Mouse (Mus musculus) lung, embryonic 14.5 days (tissue): Measurements from ENCODE around the gene Furin. TPM values are rescaled to one million over a fixed set of nuclear protein-coding genes. Genes with fewer than 3 reads are reported as not detected.

Experiments used
- ATAC-seq: fragments of 200-750 bp; cut with Nextera tagmentation; 2 replicates; pipeline ENCODE4 v1.8.0; 2017; ENCODE audit warnings: mild to moderate bottlenecking, moderate TSS enrichment, moderate library complexity; ENCODE audit not compliant: insufficient read depth
- DNase-seq: peaks from one replicate; pipeline ENCODE4 v3.0.0-alpha.2; 2015
- H3K27ac ChIP-seq: fragments of 300-500 bp; sonication (generic); 2 replicates; pipeline ENCODE4 v1.5.1; 2014; ENCODE audit warnings: low read depth, mild to moderate bottlenecking, moderate library complexity
- H3K27me3 ChIP-seq: fragments of 300-500 bp; sonication (generic); 2 replicates; pipeline ENCODE4 v1.6.1; 2014; ENCODE audit warnings: low read length, control low read depth; ENCODE audit not compliant: insufficient read depth
- H3K36me3 ChIP-seq: fragments of 300-500 bp; sonication (generic); 2 replicates; pipeline ENCODE4 v1.6.1; 2014; ENCODE audit warnings: control low read depth; ENCODE audit not compliant: insufficient read depth
- H3K4me1 ChIP-seq: fragments of 300-500 bp; sonication (generic); 2 replicates; pipeline ENCODE4 v1.6.1; 2014; ENCODE audit warnings: antibody characterized with exemption, control low read depth; ENCODE audit not compliant: insufficient read depth
- H3K4me2 ChIP-seq: fragments of 300-500 bp; sonication (generic); 2 replicates; pipeline ENCODE4 v1.6.1; 2014; ENCODE audit warnings: mild to moderate bottlenecking
- H3K4me3 ChIP-seq: fragments of 300-500 bp; sonication (generic); 2 replicates; pipeline ENCODE4 v1.5.1; 2014; ENCODE audit warnings: low read depth, low read length
- H3K9ac ChIP-seq: fragments of 300-500 bp; sonication (generic); 2 replicates; pipeline ENCODE4 v1.6.1; 2014
- H3K9me3 ChIP-seq: fragments of 300-500 bp; sonication (generic); 2 replicates; pipeline ENCODE4 v1.6.1; 2016; ENCODE audit warnings: low read depth, low read length, control low read depth
- CTCF ChIP-seq: IDR thresholded peaks from 2 replicates; pipeline ENCODE4 v1.5.1; 2016; ENCODE audit warnings: antibody characterized with exemption, low read depth
- WGBS: fragments of 180-500 bp; shearing (Covaris S2); extraction: QIAGEN DNeasy Blood & Tissue Kit; methylation state at CpG from one replicate; pipeline ENCODE4 v1.1.7; 2014; 5-methylcytosine and 5-hydroxymethylcytosine counted together
- polyA plus RNA-seq: library from polyadenylated mRNA; unstranded; fragments of >200 nt; fragmentation: Nextera tagmentation; extraction: Ambion mirVana; gene quantifications from 2 replicates; pipeline ENCODE4 v1.2.1, GENCODE M21; 2014

Furin gene
- polyA plus RNA-seq, 1 experiment from 2014 or later: 19.4 TPM

GRCm38 (mm10) chr7:80429661-80430060 lies 24.4 kb upstream of the Furin start:
- Histone ChIP-seq H3K27me3 (no peaks in the 10 kb centered on the region), H3K9me3 (0 out of 2 replicates have a peak, but pooled peaks cover 1% of the 10 kb centered on the region), H3K27ac (no peak overlapping the region), H3K9ac (no peak overlapping the region), H3K4me1 (no peaks in the 10 kb centered on the region), H3K36me3 (no peaks in the 10 kb centered on the region), H3K4me2 (no peak overlapping the region), H3K4me3 (no peak overlapping the region)
- TF ChIP-seq CTCF: no peak
- DNase-seq (no peak), ATAC-seq (no peak)
- WGBS: 87% methylated on average over 12 of the region's 12 CpGs

DNA sequence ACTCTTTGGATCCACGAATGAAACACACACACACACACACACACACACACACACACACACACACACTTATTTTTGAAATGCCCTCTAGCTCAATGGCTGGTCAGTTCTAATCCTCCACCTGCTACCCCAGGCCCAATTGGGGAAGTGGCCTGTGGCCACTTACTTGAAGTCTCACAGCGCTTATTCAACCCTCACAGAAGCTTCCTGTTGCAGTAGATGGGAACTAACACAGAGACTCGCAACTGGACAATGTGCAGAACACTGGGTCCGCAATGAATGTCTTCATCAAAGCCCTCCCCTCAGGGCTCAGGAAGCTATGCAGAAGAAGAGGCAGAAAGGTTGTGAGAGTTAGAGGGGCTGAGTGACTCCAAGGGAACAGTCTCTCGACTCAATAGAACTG lies 22.5 kb upstream of the Furin start:
- Histone ChIP-seq H3K9me3 (0 out of 2 replicates have a peak, but pooled peaks cover 4% of the 10 kb centered on the region), H3K27me3 (no peaks in the 10 kb centered on the region), H3K4me1 (peaks cover 3% of the 10 kb centered on the region; the same call in 1 of the 2 replicates), H3K4me3 (no peak overlapping the region), H3K9ac (no peak overlapping the region), H3K36me3 (no peaks in the 10 kb centered on the region), H3K27ac (no peak overlapping the region), H3K4me2 (no peak overlapping the region)
- ATAC-seq (no peak), DNase-seq (no peak)
- TF ChIP-seq CTCF: no peak
- WGBS: 79% methylated on average over 5 of the region's 5 CpGs

GRCm38 (mm10) chr7:80426363-80426762 lies 21.1 kb upstream of the Furin start:
- 63% methylated on average over 7 of the region's 7 CpGs for WGBS
- H3K27me3 ChIP-seq: no peaks in the 10 kb centered on the region
- no peaks in the 10 kb centered on the region for H3K36me3 ChIP-seq
- no peak overlapping the region for H3K9ac ChIP-seq
- no peak overlapping the region for H3K4me2 ChIP-seq
- H3K4me3 ChIP-seq: no peak overlapping the region
- no peak for TF ChIP-seq CTCF
- H3K9me3 ChIP-seq: 0 out of 2 replicates have a peak, but pooled peaks cover 4% of the 10 kb centered on the region
- ATAC-seq: no peak
- DNase-seq: no peak
- no peak overlapping the region for H3K27ac ChIP-seq
- H3K4me1 ChIP-seq: peaks cover 3% of the 10 kb centered on the region; the same call in 1 of the 2 replicates

DNA sequence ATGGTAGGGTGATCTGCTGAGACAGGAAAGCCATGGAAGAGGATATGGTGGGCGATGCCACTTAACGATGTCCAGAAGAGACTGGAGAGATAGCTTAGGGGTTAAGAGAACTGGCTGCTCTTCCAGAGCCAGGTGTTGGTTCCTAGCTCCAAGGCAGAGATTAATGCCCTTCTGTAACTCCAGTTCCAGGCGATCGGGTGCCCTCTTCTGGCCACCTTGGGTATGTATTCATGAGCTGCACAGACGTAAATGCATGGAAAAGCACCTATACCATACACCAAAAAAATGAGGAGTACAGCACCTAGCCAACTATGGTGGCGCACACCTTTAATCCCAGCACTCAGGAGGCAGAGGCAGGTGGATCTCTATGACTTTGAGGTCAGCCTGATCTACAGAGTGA lies 19.5 kb upstream of the Furin start:
- DNase-seq (no peak), ATAC-seq (no peak)
- Histone ChIP-seq H3K4me1 (peaks cover 3% of the 10 kb centered on the region; the same call in 1 of the 2 replicates), H3K4me2 (no peak overlapping the region), H3K9ac (no peak overlapping the region), H3K27ac (no peak overlapping the region), H3K4me3 (no peak overlapping the region), H3K27me3 (no peaks in the 10 kb centered on the region), H3K36me3 (no peaks in the 10 kb centered on the region), H3K9me3 (0 out of 2 replicates have a peak, but pooled peaks cover 4% of the 10 kb centered on the region)
- WGBS: 80% methylated on average over 6 of the region's 6 CpGs
- peak; percentile 39; the same call in 1 of the 2 replicates for TF ChIP-seq CTCF

- ATAC-seq: no peak
- Histone ChIP-seq H3K4me2 (peak overlapping the region; percentile 57), H3K9ac (peak overlapping the region; percentile 32; the same call in 1 of the 2 replicates), H3K27ac (no peak overlapping the region), H3K9me3 (0 out of 2 replicates have a peak, but pooled peaks cover 4% of the 10 kb centered on the region), H3K4me3 (no peak overlapping the region; the same call in 1 of the 2 replicates), H3K36me3 (no peaks in the 10 kb centered on the region), H3K27me3 (no peaks in the 10 kb centered on the region), H3K4me1 (peaks cover 3% of the 10 kb centered on the region; the same call in 1 of the 2 replicates)
- TF ChIP-seq CTCF: no peak
- WGBS: 11% methylated on average over 20 of the region's 20 CpGs
- DNase-seq: no peak
Measured at GRCm38 (mm10) chr7:80422759-80423480, 17.7 kb upstream of the Furin start.

DNA sequence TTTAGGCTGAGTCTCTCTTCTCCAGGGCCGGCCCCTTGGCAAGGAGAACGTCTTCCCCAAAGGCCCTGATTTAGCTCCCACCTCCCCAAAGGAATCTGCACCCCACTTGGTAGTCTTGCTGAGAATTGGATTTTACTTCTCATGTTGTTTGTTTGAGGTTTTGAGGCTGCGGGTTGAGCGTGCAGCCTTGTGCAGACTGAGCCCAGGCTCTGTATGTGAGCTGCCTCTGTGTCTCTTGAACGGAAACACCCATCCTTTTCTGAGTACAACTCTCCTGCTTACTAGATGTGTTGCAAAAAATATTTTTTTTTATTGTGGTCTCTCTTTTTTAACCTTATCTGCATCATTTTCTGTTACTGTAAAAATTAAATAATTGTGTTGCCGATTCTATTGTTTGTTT lies 16.3 kb upstream of the Furin start:
- H3K27me3 ChIP-seq: no peaks in the 10 kb centered on the region
- H3K9me3 ChIP-seq: 0 out of 2 replicates have a peak, but pooled peaks cover 4% of the 10 kb centered on the region
- H3K4me1 ChIP-seq: peaks cover 3% of the 10 kb centered on the region; the same call in 1 of the 2 replicates
- no peak overlapping the region for H3K4me2 ChIP-seq
- H3K27ac ChIP-seq: no peak overlapping the region
- no peak overlapping the region for H3K4me3 ChIP-seq
- TF ChIP-seq CTCF: no peak
- DNase-seq (no peak), ATAC-seq (no peak)
- H3K9ac ChIP-seq: no peak overlapping the region
- 81% methylated on average over 6 of the region's 6 CpGs for WGBS
- H3K36me3 ChIP-seq: no peaks in the 10 kb centered on the region

GRCm38 (mm10) chr7:80420586-80420985 lies 15.3 kb upstream of the Furin start:
- Histone ChIP-seq H3K27me3 (no peaks in the 10 kb centered on the region), H3K27ac (no peak overlapping the region), H3K36me3 (no peaks in the 10 kb centered on the region), H3K4me2 (no peak overlapping the region), H3K9ac (no peak overlapping the region), H3K4me1 (peaks cover 3% of the 10 kb centered on the region; the same call in 1 of the 2 replicates), H3K9me3 (0 out of 2 replicates have a peak, but pooled peaks cover 4% of the 10 kb centered on the region), H3K4me3 (no peak overlapping the region)
- DNase-seq (no peak), ATAC-seq (no peak)
- 82% methylated on average over 4 of the region's 4 CpGs for WGBS
- no peak for TF ChIP-seq CTCF
